Mouse (Mus musculus) CH12.LX (cell line): ENCODE measurements around the gene Gli3. TPM values are rescaled to one million over a fixed set of nuclear protein-coding genes. Genes with fewer than 3 reads are reported as not detected.

Experiments
- DNase-seq: peaks from one replicate; pipeline ENCODE4 v3.0.0-alpha.2; 2013; ENCODE audit errors: extremely low read depth
- H3K27ac ChIP-seq: 2 replicates; pipeline ENCODE4 v1.5.1; 2012; ENCODE audit warnings: low read depth, mild to moderate bottlenecking, control low read depth, moderate library complexity; ENCODE audit not compliant: insufficient read depth
- H3K27me3 ChIP-seq: replicated peaks from 2 replicates; pipeline ENCODE3; 2012; ENCODE audit warnings: inconsistent platforms
- H3K36me3 ChIP-seq, 2 experiments: replicated peaks in 1 of 2; 2 replicates each; pipeline versions ENCODE3 to v1.6.1; 2012; ENCODE audit warnings: inconsistent platforms in 1 of 2, low read length in 1 of 2, mild to moderate bottlenecking in 1 of 2, mixed read lengths in 1 of 2, moderate library complexity in 1 of 2; ENCODE audit not compliant: control insufficient read depth in 1 of 2, insufficient read depth in 1 of 2
- H3K4me1 ChIP-seq, 2 experiments: 2 replicates each; pipeline ENCODE4 v1.6.1; 2012; ENCODE audit warnings: inconsistent platforms in 1 of 2, moderate library complexity in 1 of 2; ENCODE audit not compliant: insufficient read depth in 2 of 2, control insufficient read depth in 1 of 2
- H3K4me2 ChIP-seq: 2 replicates; pipeline ENCODE4 v1.6.1; 2012; ENCODE audit warnings: low read depth, mild to moderate bottlenecking, control low read depth; ENCODE audit not compliant: poor library complexity, insufficient read depth, severe bottlenecking
- H3K4me3 ChIP-seq, 3 experiments: fragments of 150-350 bp in 1 of 3; sonication (generic) in 1 of 3; replicated peaks in 1 of 3; 2 replicates each; pipeline versions ENCODE3 to v1.5.1; 2011 to 2012; ENCODE audit warnings: low read depth in 2 of 3, low read length in 2 of 3, mild to moderate bottlenecking in 2 of 3, moderate library complexity in 2 of 3, control low read depth in 1 of 3, improper control_type of control experiment in 1 of 3, inconsistent platforms in 1 of 3, mixed read lengths in 1 of 3; ENCODE audit not compliant: poor library complexity in 1 of 3
- H3K79me2 ChIP-seq: replicated peaks from 2 replicates; pipeline ENCODE4 v1.6.1; 2012; ENCODE audit warnings: mild to moderate bottlenecking, moderate library complexity; ENCODE audit not compliant: control insufficient read depth, poor library complexity, insufficient read depth, severe bottlenecking; ENCODE audit errors: extremely low read depth
- H3K9ac ChIP-seq: 2 replicates; pipeline ENCODE4 v1.6.1; 2012; ENCODE audit warnings: low read depth, mild to moderate bottlenecking, control low read depth, moderate library complexity; ENCODE audit not compliant: insufficient read depth
- H3K9me3 ChIP-seq: replicated peaks from 2 replicates; pipeline ENCODE3; 2012; ENCODE audit warnings: low read length, inconsistent platforms, mixed read lengths
- CHD1 ChIP-seq: IDR thresholded peaks from 2 replicates; pipeline ENCODE4 v1.6.1; 2012; ENCODE audit warnings: low read depth, low read length, improper control_type of control experiment, inconsistent platforms
- CHD2 ChIP-seq: IDR thresholded peaks from 2 replicates; pipeline ENCODE4 v1.6.1; 2011; ENCODE audit warnings: low read length, improper control_type of control experiment
- CTCF ChIP-seq, 2 experiments: IDR thresholded peaks in 1 of 2; conservative IDR thresholded peaks in 1 of 2; 2 replicates each; pipeline ENCODE4 v1.5.1; 2011 to 2012; ENCODE audit warnings: low read depth in 2 of 2, low read length in 2 of 2, improper control_type of control experiment in 1 of 2, inconsistent platforms in 1 of 2, mild to moderate bottlenecking in 1 of 2, moderate library complexity in 1 of 2
- E2F4 ChIP-seq: IDR thresholded peaks from 2 replicates; pipeline ENCODE4 v1.6.1; 2011; ENCODE audit warnings: low read depth, low read length, improper control_type of control experiment; ENCODE audit not compliant: insufficient replicate concordance
- ELF1 ChIP-seq: IDR thresholded peaks from 2 replicates; pipeline ENCODE4 v1.6.1; 2014; ENCODE audit warnings: low read depth, mild to moderate bottlenecking, inconsistent platforms, low read length, improper control_type of control experiment
- ETS1 ChIP-seq: conservative IDR thresholded peaks from 2 replicates; pipeline ENCODE4 v1.6.1; 2012; ENCODE audit warnings: low read depth, mild to moderate bottlenecking, inconsistent platforms, low read length, improper control_type of control experiment, moderate library complexity
- KAT2A ChIP-seq: IDR thresholded peaks from 2 replicates; pipeline ENCODE4 v1.6.1; 2012; ENCODE audit warnings: low read length, improper control_type of control experiment, inconsistent platforms; ENCODE audit not compliant: insufficient replicate concordance
- MAFK ChIP-seq: IDR thresholded peaks from 2 replicates; pipeline ENCODE4 v1.6.1; 2011; ENCODE audit warnings: low read length, improper control_type of control experiment; ENCODE audit not compliant: insufficient replicate concordance
- MAX ChIP-seq: IDR thresholded peaks from 2 replicates; pipeline ENCODE4 v1.6.1; 2011; ENCODE audit warnings: low read length, improper control_type of control experiment
- MEF2A ChIP-seq: IDR thresholded peaks from 2 replicates; pipeline ENCODE4 v1.6.1; 2014; ENCODE audit warnings: low read depth, mild to moderate bottlenecking, inconsistent platforms, low read length, improper control_type of control experiment, borderline replicate concordance
- NRF1 ChIP-seq: IDR thresholded peaks from 2 replicates; pipeline ENCODE4 v1.6.1; 2014; ENCODE audit warnings: low read depth, mild to moderate bottlenecking, inconsistent platforms, low read length, improper control_type of control experiment, moderate library complexity
- POLR2A ChIP-seq: IDR thresholded peaks from 2 replicates; pipeline ENCODE4 v1.6.1; 2011; ENCODE audit warnings: low read depth, mild to moderate bottlenecking, improper control_type of control experiment, low read length
- POLR2AphosphoS2 ChIP-seq: IDR thresholded peaks from 2 replicates; pipeline ENCODE4 v1.6.1; 2011; ENCODE audit warnings: low read depth, low read length, improper control_type of control experiment
- RCOR1 ChIP-seq: conservative IDR thresholded peaks from 2 replicates; pipeline ENCODE4 v1.6.1; 2012; ENCODE audit warnings: low read depth, mild to moderate bottlenecking, inconsistent platforms, low read length, improper control_type of control experiment
- TCF12 ChIP-seq: IDR thresholded peaks from 2 replicates; pipeline ENCODE4 v1.6.1; 2014; ENCODE audit warnings: low read depth, mild to moderate bottlenecking, inconsistent platforms, low read length, improper control_type of control experiment
- UBTF ChIP-seq: IDR thresholded peaks from 2 replicates; pipeline ENCODE4 v1.6.1; 2012; ENCODE audit warnings: low read depth, mild to moderate bottlenecking, inconsistent platforms, low read length, improper control_type of control experiment, moderate library complexity
- USF1 ChIP-seq: IDR thresholded peaks from 2 replicates; pipeline ENCODE4 v1.6.1; 2014; ENCODE audit warnings: low read depth, mild to moderate bottlenecking, inconsistent platforms, low read length, improper control_type of control experiment
- USF2 ChIP-seq: conservative IDR thresholded peaks from 2 replicates; pipeline ENCODE4 v1.6.1; 2011; ENCODE audit warnings: low read depth, low read length, improper control_type of control experiment
- ZC3H11A ChIP-seq: IDR thresholded peaks from 2 replicates; pipeline ENCODE4 v1.6.1; 2012; ENCODE audit warnings: low read depth, mild to moderate bottlenecking, inconsistent platforms, low read length, improper control_type of control experiment
- ZMIZ1 ChIP-seq: IDR thresholded peaks from 2 replicates; pipeline ENCODE4 v1.6.1; 2012; ENCODE audit warnings: low read depth, mild to moderate bottlenecking, inconsistent platforms, low read length, improper control_type of control experiment
- dilution Hi-C: fragments of 300-500 bp; cut with MboI; formaldehyde crosslinking; loops from 2 replicates; pipeline ENCODE4 v1.14.3; 2020; ENCODE audit warnings: low sequenced_read_pairs; ENCODE audit not compliant: extremely low pct_unique_long_range_greater_than_20kb, extremely low pct_ligation_motif_present
- in situ Hi-C: fragments of 300-500 bp; cut with MboI; formaldehyde crosslinking; loops from 3 replicates; pipeline ENCODE4 v1.14.3; 2019; ENCODE audit warnings: low sequenced_read_pairs, low pct_ligation_motif_present, low pct_unique_long_range_greater_than_20kb, mixed read lengths
- polyA plus RNA-seq: library from polyadenylated mRNA; unstranded; fragments of >175 nt; gene quantifications from 2 replicates; pipeline ENCODE4 v1.2.1, GENCODE M21; 2012; ENCODE audit warnings: low read depth; ENCODE audit not compliant: insufficient read length
- total RNA-seq, 2 experiments: library from RNA; depleted of rRNA; stranded (reverse); fragments of 300-350 nt in 1 of 2; fragments of >200 nt in 1 of 2; gene quantifications; 2 replicates each; pipeline ENCODE4 v1.2.3; 2012 to 2014

Gli3 gene
- total and polyA plus RNA-seq, 3 experiments, result not detected

DNA sequence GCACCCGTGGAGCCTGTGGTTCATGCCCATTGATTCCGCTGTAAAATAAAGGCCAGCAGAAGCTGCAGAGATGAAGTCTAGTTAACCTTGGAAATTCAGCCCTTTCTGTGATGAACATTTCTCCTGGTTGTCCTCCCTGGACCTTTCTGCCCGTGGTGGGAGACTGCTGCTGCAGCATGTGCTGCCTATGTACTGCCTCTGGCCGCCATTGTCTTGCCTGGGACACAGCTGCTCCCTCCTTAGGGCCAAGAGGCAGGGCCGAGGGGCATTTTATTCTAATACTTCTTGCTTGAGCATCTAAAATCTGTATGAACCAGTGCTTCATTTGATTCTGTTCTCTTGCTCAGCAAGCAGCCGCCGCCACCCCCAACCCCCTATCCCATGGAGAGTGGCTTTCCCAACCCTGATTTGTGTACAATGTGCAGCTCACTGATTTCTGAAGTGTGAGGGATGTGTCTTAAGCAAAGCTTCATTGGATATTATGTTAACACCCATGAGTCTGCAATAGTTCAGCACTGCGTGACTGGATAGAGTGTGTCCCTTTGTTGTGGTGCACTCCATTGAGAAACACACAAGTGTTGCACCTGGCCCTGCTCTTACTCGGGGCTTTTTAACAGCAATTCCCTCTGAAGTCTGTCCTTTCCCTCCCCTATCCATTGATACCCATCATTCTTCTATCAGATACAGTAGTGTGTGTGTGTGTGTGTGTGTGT, 54.2 kb downstream of the Gli3 start:
- Histone ChIP-seq H3K27me3 (no peaks in the 10 kb centered on the region), H3K4me2 (no peak overlapping the region), H3K36me3 (no peaks in the 10 kb centered on the region), H3K4me1 (no peaks in the 10 kb centered on the region), H3K4me3 (no peak overlapping the region), H3K27ac (no peak overlapping the region), H3K79me2 (no peaks in the 10 kb centered on the region), H3K9me3 (no peaks in the 10 kb centered on the region), H3K9ac (no peak overlapping the region)
- dilution Hi-C loops, result no loop called here
- no peak for TF ChIP-seq USF1
- no peak for TF ChIP-seq ZC3H11A
- no peak for TF ChIP-seq ELF1
- TF ChIP-seq UBTF, result no peak
- TF ChIP-seq USF2, result no peak
- TF ChIP-seq MAX, result no peak
- no peak for TF ChIP-seq TCF12
- no peak for TF ChIP-seq MEF2A
- no peak for TF ChIP-seq RCOR1
- TF ChIP-seq NRF1, result no peak
- in situ Hi-C loops, result no loop called here
- DNase-seq, result no peak

DNA sequence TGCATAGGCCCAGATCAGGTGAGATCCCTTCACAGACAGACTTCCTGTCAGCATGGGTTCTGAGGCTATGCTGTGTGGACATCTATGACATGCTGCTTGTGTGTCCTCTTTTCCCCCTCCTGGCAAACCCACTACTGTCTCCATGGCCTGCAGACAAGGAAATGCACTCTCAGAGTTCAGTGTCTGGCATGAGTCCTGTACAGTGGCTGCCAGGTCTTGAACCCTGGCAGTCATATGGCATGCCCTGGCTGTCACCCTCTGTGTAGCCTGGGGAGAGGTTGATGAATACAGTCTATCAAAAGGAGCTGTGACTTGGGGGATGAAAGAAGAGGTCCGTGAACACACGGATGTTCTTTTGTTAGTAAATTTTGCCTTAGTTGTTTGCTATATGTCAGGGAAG, 57.3 kb downstream of the Gli3 start:
- Histone ChIP-seq H3K9ac (no peak overlapping the region), H3K36me3 (no peaks in the 10 kb centered on the region), H3K4me2 (no peak overlapping the region), H3K79me2 (no peaks in the 10 kb centered on the region), H3K9me3 (no peaks in the 10 kb centered on the region), H3K27ac (no peak overlapping the region), H3K4me1 (no peaks in the 10 kb centered on the region), H3K27me3 (no peaks in the 10 kb centered on the region), H3K4me3 (no peak overlapping the region)
- dilution Hi-C loops (no loop called here), in situ Hi-C loops (no loop called here)
- TF ChIP-seq POLR2AphosphoS2 (no peak), USF2 (no peak), ZMIZ1 (no peak), POLR2A (no peak), E2F4 (no peak), RCOR1 (no peak), KAT2A (no peak), CHD1 (no peak), MAFK (no peak), ETS1 (no peak), MAX (no peak), CHD2 (no peak), CTCF (conservative IDR thresholded peaks at IDR 0.05 in 1 of 2, IDR thresholded peaks at IDR 0.05 in 1 of 2; ENCODE audit: low read depth in 2 of 2, low read length in 2 of 2) (no peak), UBTF (no peak)
- DNase-seq, result no peak
